Mouse (Mus musculus) kidney, adult 2 months (tissue): ENCODE data around the gene Igf1r. TPM values are rescaled to one million over a fixed set of nuclear protein-coding genes. Genes with fewer than 3 reads are reported as not detected.

ENCODE experiments used
- DNase-seq: peaks from one replicate; pipeline ENCODE4 v3.0.0; 2021
- H3K27ac ChIP-seq: fragments of 200-500 bp; 2 replicates; pipeline ENCODE4 v1.5.1; 2012; ENCODE audit warnings: low read depth, low read length, control low read depth, inconsistent platforms; ENCODE audit not compliant: insufficient read depth
- H3K27me3 ChIP-seq: fragments of 200-500 bp; replicated peaks from 2 replicates; pipeline ENCODE4 v1.6.1; 2012; ENCODE audit warnings: mild to moderate bottlenecking, moderate library complexity, low read length, inconsistent platforms; ENCODE audit not compliant: control insufficient read depth, insufficient read depth
- H3K36me3 ChIP-seq: fragments of 200-500 bp; 2 replicates; pipeline ENCODE4 v1.6.1; 2012; ENCODE audit warnings: mild to moderate bottlenecking, moderate library complexity, low read length, inconsistent platforms; ENCODE audit not compliant: control insufficient read depth, insufficient read depth
- H3K4me1 ChIP-seq: fragments of 200-500 bp; 2 replicates; pipeline ENCODE4 v1.6.1; 2011; ENCODE audit warnings: low read length; ENCODE audit not compliant: control insufficient read depth, insufficient read depth
- H3K4me3 ChIP-seq: fragments of 200-500 bp; 2 replicates; pipeline ENCODE4 v1.5.1; 2011; ENCODE audit warnings: mild to moderate bottlenecking, low read depth, low read length, control low read depth; ENCODE audit not compliant: insufficient read depth
- CTCF ChIP-seq: fragments of 200-500 bp; conservative IDR thresholded peaks from 2 replicates; pipeline ENCODE4 v1.5.1; 2011; ENCODE audit warnings: low read depth, mild to moderate bottlenecking, control low read depth, low read length, moderate library complexity, mixed read lengths; ENCODE audit not compliant: insufficient read depth, insufficient read length
- POLR2A ChIP-seq: fragments of 200-500 bp; IDR thresholded peaks from one replicate; pipeline ENCODE4 v1.6.1; 2011; ENCODE audit warnings: low read depth, low read length, control low read depth
- WGBS: fragments of 180-500 bp; shearing (Covaris S2); methylation state at CpG from one replicate; pipeline ENCODE4 v1.1.7; 2018; 5-methylcytosine and 5-hydroxymethylcytosine counted together
- polyA plus RNA-seq: library from polyadenylated mRNA; depleted of rRNA; stranded (reverse); fragments of >200 nt; gene quantifications from 2 replicates; pipeline ENCODE4 v1.2.3, GENCODE M21; 2012

Gene Igf1r
- polyA plus RNA-seq, 1 experiment, result 29.2 TPM

- TF ChIP-seq CTCF, result no peak
- TF ChIP-seq POLR2A, result no peak
- DNase-seq, result peak; percentile 73
Observed at GRCm38 (mm10) chr7:67973180-67974014, 20.8 kb downstream of the Igf1r start.

DNA sequence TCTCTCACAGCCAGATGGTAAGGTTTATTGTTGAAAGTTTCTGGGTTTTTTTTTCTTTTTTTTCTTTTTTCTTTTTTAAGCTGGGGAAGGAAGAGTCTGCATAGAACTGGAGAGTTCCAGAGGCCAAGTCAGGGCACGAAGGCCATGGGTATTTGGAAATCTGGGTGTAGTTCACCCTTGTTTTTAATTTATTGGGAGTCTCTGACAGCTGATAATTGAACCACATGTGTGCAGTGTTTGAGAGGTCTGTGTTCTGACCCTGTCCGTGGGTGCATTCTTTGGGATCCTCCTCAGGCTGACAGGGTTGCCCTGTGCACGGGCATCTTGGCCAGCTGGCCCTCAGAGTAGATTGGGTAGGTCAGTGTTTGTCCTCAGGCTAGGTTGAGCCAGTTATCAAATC is 29.3 kb downstream of the Igf1r start:
- DNase-seq, result peak; percentile 27
- Histone ChIP-seq H3K36me3 (no peaks in the 10 kb centered on the region), H3K27me3 (no peaks in the 10 kb centered on the region), H3K4me3 (no peak overlapping the region), H3K4me1 (peaks cover 12% of the 10 kb centered on the region), H3K27ac (no peak overlapping the region)
- no peak for TF ChIP-seq POLR2A
- TF ChIP-seq CTCF, result no peak
- 12% methylated on average over 3 of the region's 3 CpGs for WGBS

More at GRCm38 (mm10) chr7:67973180-67974014, 20.8 kb downstream of the Igf1r start:
- WGBS, result 4% methylated on average over 15 of the region's 15 CpGs
- H3K4me3 ChIP-seq, result no peak overlapping the region
- no peaks in the 10 kb centered on the region for H3K27me3 ChIP-seq
- H3K27ac ChIP-seq, result peak overlapping the region; percentile 82
- H3K36me3 ChIP-seq, result no peaks in the 10 kb centered on the region
- peaks cover 40% of the 10 kb centered on the region for H3K4me1 ChIP-seq

- no peak for DNase-seq
- Histone ChIP-seq H3K4me3 (no peak overlapping the region), H3K27ac (no peak overlapping the region), H3K36me3 (no peaks in the 10 kb centered on the region), H3K27me3 (no peaks in the 10 kb centered on the region), H3K4me1 (peaks cover 12% of the 10 kb centered on the region)
- 68% methylated on average over 8 of the region's 8 CpGs for WGBS
- no peak for TF ChIP-seq CTCF
Observed at GRCm38 (mm10) chr7:67982809-67983208, 30.2 kb downstream of the Igf1r start.

DNA sequence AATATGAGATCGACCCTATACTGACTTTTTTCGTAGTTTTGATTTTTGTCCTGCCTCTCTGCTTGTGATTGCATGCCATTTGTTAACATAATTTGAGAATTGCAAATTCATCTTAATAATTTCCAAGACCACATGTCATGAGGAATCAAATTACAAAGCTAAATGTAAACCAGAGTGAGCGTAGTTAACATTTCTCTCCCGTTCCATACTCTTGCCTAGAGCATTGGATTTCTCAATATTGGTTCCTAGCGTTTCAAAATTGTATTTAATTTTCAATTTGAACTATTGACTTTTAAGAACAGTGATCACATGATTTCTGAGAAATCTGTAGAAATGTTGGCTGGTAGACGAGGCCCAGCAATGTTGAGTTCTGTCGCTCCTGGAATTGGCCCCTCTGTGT is 30.8 kb downstream of the Igf1r start:
- no peak overlapping the region for H3K27ac ChIP-seq
- no peak for TF ChIP-seq POLR2A
- no peak for TF ChIP-seq CTCF
- 82% methylated on average over 7 of the region's 7 CpGs for WGBS
- H3K4me3 ChIP-seq, result no peak overlapping the region
- no peak for DNase-seq
- peaks cover 12% of the 10 kb centered on the region for H3K4me1 ChIP-seq
- H3K27me3 ChIP-seq, result no peaks in the 10 kb centered on the region
- H3K36me3 ChIP-seq, result no peaks in the 10 kb centered on the region

DNA sequence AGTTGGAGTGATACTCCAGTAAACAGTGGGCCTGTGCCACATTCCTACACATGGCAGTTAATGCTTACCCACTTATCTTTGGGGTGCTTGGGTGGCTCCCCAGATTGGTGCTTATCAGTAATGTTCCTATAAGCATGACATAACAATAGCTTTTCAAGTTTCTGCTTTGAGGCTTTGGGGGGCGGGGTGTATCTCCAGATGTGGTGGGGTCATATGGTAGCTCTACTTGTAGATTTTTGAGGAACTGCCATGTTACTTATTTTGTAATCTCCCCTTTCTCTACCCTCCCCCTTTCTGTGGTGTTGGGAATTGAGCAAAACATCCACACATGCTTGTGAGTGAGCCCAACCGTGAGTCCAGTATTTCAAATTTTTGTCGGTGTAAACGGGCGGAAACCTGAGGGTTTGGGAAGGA is 32.4 kb downstream of the Igf1r start:
- no peak for TF ChIP-seq POLR2A
- no peak for TF ChIP-seq CTCF
- 60% methylated on average over 5 of the region's 5 CpGs for WGBS
- DNase-seq, result no peak

GRCm38 (mm10) chr7:67985511-67985910 is 32.9 kb downstream of the Igf1r start:
- Histone ChIP-seq H3K4me3 (no peak overlapping the region), H3K27me3 (no peaks in the 10 kb centered on the region), H3K36me3 (no peaks in the 10 kb centered on the region), H3K4me1 (peaks cover 15% of the 10 kb centered on the region), H3K27ac (no peak overlapping the region)
- WGBS, result 74% methylated on average over 5 of the region's 5 CpGs
- no peak for DNase-seq
- TF ChIP-seq POLR2A (no peak), CTCF (no peak)

More for the DNA sequence above, 32.4 kb downstream of the Igf1r start:
- H3K4me1 ChIP-seq, result peaks cover 15% of the 10 kb centered on the region
- H3K36me3 ChIP-seq, result no peaks in the 10 kb centered on the region
- no peaks in the 10 kb centered on the region for H3K27me3 ChIP-seq
- no peak overlapping the region for H3K4me3 ChIP-seq
- no peak overlapping the region for H3K27ac ChIP-seq

- Histone ChIP-seq H3K36me3 (no peaks in the 10 kb centered on the region), H3K4me3 (no peak overlapping the region), H3K27ac (no peak overlapping the region), H3K4me1 (peaks cover 15% of the 10 kb centered on the region), H3K27me3 (no peaks in the 10 kb centered on the region)
- TF ChIP-seq CTCF (no peak), POLR2A (no peak)
- WGBS, result 62% methylated on average over 10 of the region's 10 CpGs
- DNase-seq, result no peak
Observed at GRCm38 (mm10) chr7:67986277-67986676, 33.6 kb downstream of the Igf1r start.
